Mouse (Mus musculus): Measurements from ENCODE around the gene Hmgb2.

Hmgb2 gene

GRCm38 (mm10) chr8:57552102-57553032, 40.7 kb downstream of the Hmgb2 start:
- in situ Hi-C loops (cut with MboI, MseI), result no loop called here

- in situ Hi-C loops (cut with MboI, MseI), result no loop called here
Measured at GRCm38 (mm10) chr8:57560926-57561325, 49.2 kb downstream of the Hmgb2 start.

- in situ Hi-C loops (cut with MboI, MseI), result no loop called here
Measured at GRCm38 (mm10) chr8:57562741-57563140, 51.0 kb downstream of the Hmgb2 start.

- in situ Hi-C loops (cut with MboI, MseI), result no loop called here
Measured at GRCm38 (mm10) chr8:57563726-57564125, 52.0 kb downstream of the Hmgb2 start.

GRCm38 (mm10) chr8:57565039-57565438, 53.3 kb downstream of the Hmgb2 start:
- in situ Hi-C loops (cut with MboI, MseI), result no loop called here

Measured in T-helper 2 cell (primary cell).